Mouse (Mus musculus) liver, postnatal 0 days (tissue): ENCODE data around the gene Tomm34.

Source experiments
- CTCF ChIP-seq: sonication (generic); IDR thresholded peaks from 2 replicates; pipeline ENCODE4 v1.5.1; 2016; ENCODE audit warnings: antibody characterized with exemption, low read depth
- EP300 ChIP-seq: IDR thresholded peaks from 2 replicates; pipeline ENCODE4 v1.6.1; 2016; ENCODE audit warnings: antibody characterized with exemption, low read depth, mild to moderate bottlenecking

GRCm38 (mm10) chr2:164040949-164041348 is 30.0 kb downstream of the Tomm34 start:
- TF ChIP-seq CTCF, result no peak
- no peak for TF ChIP-seq EP300
